Mouse (Mus musculus) myocyte (in vitro differentiated cells): Measurements from ENCODE around the gene Ssbp2. TPM values are rescaled to one million over a fixed set of nuclear protein-coding genes. Genes with fewer than 3 reads are reported as not detected.
A peak's percentile ranks its signal among the peaks of the same experiment; 100 is the strongest.

Experiments used
- H3K27me3 ChIP-seq: one replicate; pipeline ENCODE4 v1.6.1; 2011; ENCODE audit not compliant: control insufficient read depth, insufficient read depth, insufficient read length
- H3K36me3 ChIP-seq: one replicate; pipeline ENCODE4 v1.6.1; 2011; ENCODE audit not compliant: control insufficient read depth, insufficient read depth
- H3K4me2 ChIP-seq: one replicate; pipeline ENCODE4 v1.6.1; 2011; ENCODE audit warnings: low read depth, control low read depth
- H3K4me3 ChIP-seq: one replicate; pipeline ENCODE4 v1.5.1; 2011; ENCODE audit warnings: mild to moderate bottlenecking, control low read depth, moderate library complexity
- H3K79me2 ChIP-seq: one replicate; pipeline ENCODE4 v1.6.1; 2011; ENCODE audit not compliant: control insufficient read depth, insufficient read depth
- H3ac ChIP-seq: one replicate; pipeline ENCODE4 v1.6.1; 2011; ENCODE audit not compliant: control insufficient read depth, insufficient read length
- CEBPB ChIP-seq: IDR thresholded peaks from 2 replicates; pipeline ENCODE4 v1.6.1; 2011; ENCODE audit warnings: mild to moderate bottlenecking, moderate library complexity; ENCODE audit not compliant: poor library complexity, insufficient read depth, severe bottlenecking
- E2F4 ChIP-seq: IDR thresholded peaks from one replicate; pipeline ENCODE4 v1.6.1; 2011; ENCODE audit warnings: mild to moderate bottlenecking, control low read depth, moderate library complexity; ENCODE audit not compliant: insufficient read depth
- MAX ChIP-seq: IDR thresholded peaks from one replicate; pipeline ENCODE4 v1.6.1; 2011; ENCODE audit warnings: low read depth, mild to moderate bottlenecking, control low read depth
- MYOD1 ChIP-seq, 3 experiments: IDR thresholded peaks; one replicate each; pipeline ENCODE4 v1.6.1; 2011; ENCODE audit warnings: control low read depth in 2 of 3, low read depth in 2 of 3, mild to moderate bottlenecking in 2 of 3, moderate library complexity in 1 of 3; ENCODE audit not compliant: insufficient read length in 2 of 3, control insufficient read depth in 1 of 3
- MYOG ChIP-seq, 3 experiments: IDR thresholded peaks; one replicate each; pipeline ENCODE4 v1.6.1; 2011; ENCODE audit warnings: control low read depth in 2 of 3, low read depth in 2 of 3, mild to moderate bottlenecking in 2 of 3; ENCODE audit not compliant: insufficient read length in 2 of 3, control insufficient read depth in 1 of 3, insufficient read depth in 1 of 3
- POLR2A ChIP-seq: IDR thresholded peaks from one replicate; pipeline ENCODE4 v1.6.1; 2011; ENCODE audit warnings: low read depth, mild to moderate bottlenecking, control low read depth, moderate library complexity; ENCODE audit not compliant: insufficient read length
- POLR2AphosphoS2 ChIP-seq: IDR thresholded peaks from one replicate; pipeline ENCODE4 v1.6.1; 2011; ENCODE audit warnings: low read depth, control low read depth; ENCODE audit not compliant: insufficient read length
- REST ChIP-seq: IDR thresholded peaks from one replicate; pipeline ENCODE4 v1.6.1; 2011; ENCODE audit warnings: mild to moderate bottlenecking, control low read depth, moderate library complexity; ENCODE audit not compliant: insufficient read depth, insufficient read length
- SRF ChIP-seq: IDR thresholded peaks from one replicate; pipeline ENCODE4 v1.6.1; 2011; ENCODE audit warnings: low read depth; ENCODE audit not compliant: control insufficient read depth, insufficient read length
- TCF12 ChIP-seq: IDR thresholded peaks from one replicate; pipeline ENCODE4 v1.6.1; 2011; ENCODE audit warnings: mild to moderate bottlenecking, control low read depth; ENCODE audit not compliant: poor library complexity, insufficient read depth, severe bottlenecking
- TCF3 ChIP-seq: IDR thresholded peaks from one replicate; pipeline ENCODE4 v1.6.1; 2011; ENCODE audit warnings: low read depth, control low read depth; ENCODE audit not compliant: insufficient read length
- USF1 ChIP-seq: IDR thresholded peaks from one replicate; pipeline ENCODE4 v1.6.1; 2011; ENCODE audit warnings: low read depth, mild to moderate bottlenecking, control low read depth, moderate library complexity
- polyA plus RNA-seq: library from polyadenylated mRNA; unstranded; fragments of >200 nt; fragmentation: generic; extraction: Trizol; gene quantifications from one replicate; pipeline ENCODE4 v1.2.1, GENCODE M21; 2012; ENCODE audit warnings: missing spikeins

The Ssbp2 gene
- polyA plus RNA-seq, 1 experiment, result 52.1 TPM

- peaks cover 10% of the 10 kb centered on the region for H3K36me3 ChIP-seq
Measured at GRCm38 (mm10) chr13:91695406-91695805, 235.3 kb downstream of the Ssbp2 start.

GRCm38 (mm10) chr13:91696109-91696645 is 236.1 kb downstream of the Ssbp2 start:
- Histone ChIP-seq H3K4me3 (no peak overlapping the region), H3K36me3 (peaks cover 9% of the 10 kb centered on the region), H3ac (no peak overlapping the region), H3K79me2 (no peaks in the 10 kb centered on the region), H3K4me2 (no peak overlapping the region), H3K27me3 (no peaks in the 10 kb centered on the region)
- TF ChIP-seq MYOD1 (IDR thresholded peaks at IDR 0.05; ENCODE audit: control insufficient read depth in 1 of 3, insufficient read length in 2 of 3, low read depth in 2 of 3), result no peak
- TF ChIP-seq CEBPB, result no peak
- TF ChIP-seq SRF, result no peak
- TF ChIP-seq POLR2A, result no peak
- TF ChIP-seq TCF12, result no peak
- TF ChIP-seq REST, result no peak
- TF ChIP-seq TCF3, result no peak
- TF ChIP-seq MYOG (IDR thresholded peaks at IDR 0.05; ENCODE audit: control insufficient read depth in 1 of 3, insufficient read depth in 1 of 3, insufficient read length in 2 of 3, low read depth in 2 of 3), result no peak
- TF ChIP-seq MAX, result no peak
- TF ChIP-seq POLR2AphosphoS2, result no peak
- no peak for TF ChIP-seq E2F4
- TF ChIP-seq USF1, result no peak

More at GRCm38 (mm10) chr13:91695406-91695805, 235.3 kb downstream of the Ssbp2 start:
- H3K4me3 ChIP-seq, result no peak overlapping the region
- TF ChIP-seq E2F4, result no peak
- no peak for TF ChIP-seq MYOG (IDR thresholded peaks at IDR 0.05; ENCODE audit: control insufficient read depth in 1 of 3, insufficient read depth in 1 of 3, insufficient read length in 2 of 3, low read depth in 2 of 3)
- TF ChIP-seq TCF12, result no peak
- TF ChIP-seq REST, result no peak
- TF ChIP-seq TCF3, result no peak
- no peak for TF ChIP-seq MYOD1 (IDR thresholded peaks at IDR 0.05; ENCODE audit: control insufficient read depth in 1 of 3, insufficient read length in 2 of 3, low read depth in 2 of 3)
- no peak for TF ChIP-seq SRF
- no peak for TF ChIP-seq CEBPB
- no peak for TF ChIP-seq USF1
- no peak for TF ChIP-seq POLR2A
- TF ChIP-seq POLR2AphosphoS2, result no peak
- TF ChIP-seq MAX, result no peak
- H3K27me3 ChIP-seq, result no peaks in the 10 kb centered on the region
- no peak overlapping the region for H3K4me2 ChIP-seq
- H3K79me2 ChIP-seq, result no peaks in the 10 kb centered on the region
- no peak overlapping the region for H3ac ChIP-seq

GRCm38 (mm10) chr13:91697011-91697410 is 236.9 kb downstream of the Ssbp2 start:
- H3K4me2 ChIP-seq, result no peak overlapping the region
- peaks cover 13% of the 10 kb centered on the region for H3K36me3 ChIP-seq
- H3K4me3 ChIP-seq, result no peak overlapping the region
- H3K79me2 ChIP-seq, result no peaks in the 10 kb centered on the region
- TF ChIP-seq USF1 (no peak), MYOD1 (IDR thresholded peaks at IDR 0.05; ENCODE audit: control insufficient read depth in 1 of 3, insufficient read length in 2 of 3, low read depth in 2 of 3) (peak; percentile 55 to 79 (median 67))
- no peaks in the 10 kb centered on the region for H3K27me3 ChIP-seq
- no peak overlapping the region for H3ac ChIP-seq

DNA sequence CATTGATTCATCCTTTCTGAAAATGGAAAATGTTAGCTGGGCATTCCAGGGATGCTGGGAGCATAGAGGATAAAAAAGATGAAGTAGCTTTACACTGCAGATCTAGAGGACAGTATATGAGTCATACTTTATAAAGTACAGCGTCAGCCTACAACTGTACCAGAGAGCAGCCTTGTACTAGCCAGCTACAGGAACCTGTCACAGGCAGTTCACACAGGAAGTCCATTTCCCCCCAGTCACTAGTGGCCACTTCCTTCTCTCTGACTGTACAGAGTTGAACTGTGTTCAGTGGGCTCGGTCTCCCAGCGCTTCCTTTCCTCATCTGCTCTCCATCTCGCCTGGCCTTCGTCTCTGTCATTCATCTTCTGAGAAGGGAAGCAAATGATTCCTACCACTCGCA is 242.3 kb downstream of the Ssbp2 start:
- TF ChIP-seq MYOD1 (IDR thresholded peaks at IDR 0.05; ENCODE audit: control insufficient read depth in 1 of 3, insufficient read length in 2 of 3, low read depth in 2 of 3) (no peak), SRF (no peak), POLR2AphosphoS2 (no peak), REST (no peak), TCF12 (no peak), USF1 (no peak), POLR2A (no peak), E2F4 (no peak), MYOG (IDR thresholded peaks at IDR 0.05; ENCODE audit: control insufficient read depth in 1 of 3, insufficient read depth in 1 of 3, insufficient read length in 2 of 3, low read depth in 2 of 3) (no peak), TCF3 (no peak), CEBPB (no peak), MAX (no peak)
- no peaks in the 10 kb centered on the region for H3K79me2 ChIP-seq
- no peak overlapping the region for H3ac ChIP-seq
- H3K4me3 ChIP-seq, result no peak overlapping the region
- no peak overlapping the region for H3K4me2 ChIP-seq
- H3K36me3 ChIP-seq, result peaks cover 10% of the 10 kb centered on the region
- no peaks in the 10 kb centered on the region for H3K27me3 ChIP-seq

DNA sequence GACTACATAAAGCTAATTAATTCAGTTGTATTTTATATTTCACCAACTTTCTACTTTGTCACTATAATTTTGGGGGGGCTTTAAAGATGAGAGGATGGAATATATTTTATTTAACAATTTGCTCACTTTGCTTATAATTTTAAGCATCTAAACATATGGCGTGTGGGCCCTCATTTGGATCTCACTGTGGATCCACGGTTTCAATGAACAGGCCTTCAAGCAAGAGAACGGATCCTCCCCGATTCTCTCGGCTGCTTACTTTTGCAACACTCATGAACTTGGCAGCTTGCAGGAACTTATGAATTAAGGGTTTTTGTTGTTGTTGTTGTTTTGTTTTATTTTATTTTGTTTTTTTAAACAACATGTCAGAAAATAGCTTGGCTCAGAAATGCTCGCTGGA is 259.4 kb downstream of the Ssbp2 start:
- TF ChIP-seq TCF3 (no peak), MAX (no peak), TCF12 (no peak), E2F4 (no peak), MYOD1 (IDR thresholded peaks at IDR 0.05; ENCODE audit: control insufficient read depth in 1 of 3, insufficient read length in 2 of 3, low read depth in 2 of 3) (no peak), CEBPB (no peak), MYOG (IDR thresholded peaks at IDR 0.05; ENCODE audit: control insufficient read depth in 1 of 3, insufficient read depth in 1 of 3, insufficient read length in 2 of 3, low read depth in 2 of 3) (no peak), POLR2A (no peak), REST (no peak), SRF (no peak), POLR2AphosphoS2 (no peak), USF1 (no peak)
- Histone ChIP-seq H3K4me2 (no peak overlapping the region), H3ac (no peak overlapping the region), H3K79me2 (no peaks in the 10 kb centered on the region), H3K4me3 (no peak overlapping the region), H3K27me3 (no peaks in the 10 kb centered on the region), H3K36me3 (no peaks in the 10 kb centered on the region)
